Mouse (Mus musculus) kidney, postnatal 25 days (tissue): ENCODE measurements at regions not wholly inside any gene's neighbourhood (a gene's known extent, or its start where the extent isn't known, plus 50 kb on each side); places are given as distances from the start of the nearest gene placed in this dataset.

ENCODE experiments used
- DNase-seq, 2 experiments: peaks; one replicate each; pipeline ENCODE4 v3.0.0; 2021; ENCODE audit warnings: mixed read lengths in 2 of 2

DNA sequence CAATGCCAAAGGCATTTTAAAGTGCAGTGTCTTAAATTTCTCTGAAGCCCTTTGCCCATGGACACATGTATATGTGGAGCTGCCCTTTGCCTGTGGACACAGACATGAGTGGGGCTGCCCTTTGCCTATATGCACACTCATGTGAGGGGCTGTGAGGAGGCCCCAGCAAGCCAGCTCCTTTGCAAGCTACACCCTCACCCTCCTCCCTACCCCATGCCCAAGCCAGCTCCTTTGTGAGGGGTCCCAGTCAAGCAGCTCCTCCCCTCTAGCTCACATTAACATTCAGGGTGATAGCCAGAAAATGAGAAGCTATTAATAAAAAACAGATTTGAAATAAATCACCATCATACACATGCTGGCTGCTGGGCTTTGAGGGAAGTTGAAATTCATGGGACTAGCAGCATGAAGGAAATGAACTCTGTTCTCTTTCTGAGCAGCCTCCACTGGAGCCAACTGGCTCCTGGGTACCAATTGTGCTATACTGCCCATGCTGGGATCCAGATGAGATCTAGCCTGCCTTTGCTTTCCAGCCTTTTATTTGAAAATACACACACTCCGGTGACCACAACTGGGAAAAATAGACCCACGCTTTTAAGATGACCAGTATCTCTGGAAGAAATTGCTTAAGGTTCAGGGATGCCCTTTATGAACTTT, 151.4 kb downstream of the Abcc12 start:
- DNase-seq, result no peak

DNA sequence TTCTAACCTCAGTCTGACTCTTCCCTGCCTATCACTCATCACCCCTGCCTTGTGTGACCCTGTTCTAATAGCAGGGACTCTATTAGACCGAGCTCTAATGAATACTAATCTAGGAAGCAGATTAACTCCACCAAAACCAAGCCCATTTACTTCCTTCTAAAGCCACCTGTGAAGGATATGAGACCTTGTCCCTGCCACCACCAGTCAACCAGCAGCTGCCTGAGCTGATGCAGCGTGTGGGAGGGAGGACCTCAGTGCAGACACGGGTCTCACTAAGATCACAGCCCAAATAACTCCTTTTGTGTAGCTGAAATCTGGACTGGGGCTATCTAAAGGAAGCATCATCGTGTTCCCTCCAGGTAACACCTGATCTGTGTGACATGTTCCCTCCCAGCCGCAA, 152.4 kb downstream of the Abcc12 start:
- DNase-seq, result no peak

DNA sequence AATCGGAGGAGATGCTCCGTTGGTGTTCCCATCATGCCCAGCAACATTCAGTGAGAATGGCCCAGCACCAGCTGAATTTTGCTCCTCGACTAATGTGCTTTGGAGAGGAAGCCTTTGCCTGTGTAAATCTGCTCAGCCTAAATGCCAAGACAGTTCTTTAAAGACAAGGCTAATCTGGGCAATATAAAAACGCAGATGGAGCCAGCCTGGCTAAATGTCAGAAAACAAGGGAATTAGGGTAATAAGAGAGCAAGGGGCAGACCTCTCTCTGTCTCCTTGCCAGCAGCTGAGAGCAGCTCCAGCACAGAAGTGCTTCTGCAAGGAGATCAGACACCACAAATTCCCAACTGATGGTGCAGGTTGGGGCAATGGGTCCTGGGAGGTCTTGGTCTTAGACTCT, 154.4 kb downstream of the Abcc12 start:
- DNase-seq, result no peak

DNA sequence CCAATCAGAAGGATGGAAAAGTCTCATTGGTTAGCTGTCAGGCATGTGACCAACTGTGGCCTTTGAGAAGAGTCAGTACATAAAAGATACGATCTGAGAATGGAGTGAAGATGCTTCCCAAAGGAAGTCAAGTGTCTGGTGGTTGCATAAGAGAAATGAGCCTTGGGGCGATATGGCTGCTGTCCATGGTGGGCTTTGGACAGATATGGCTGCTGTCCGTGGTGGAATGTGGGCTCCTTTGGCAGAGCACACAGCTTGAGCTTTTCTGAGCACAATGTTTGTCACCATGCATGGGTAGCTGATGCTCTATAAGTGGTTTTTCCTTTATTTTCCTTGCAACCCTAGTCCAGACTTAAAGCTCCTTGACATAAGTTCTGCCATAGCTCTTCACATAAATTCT, 155.1 kb downstream of the Abcc12 start:
- DNase-seq, result no peak

DNA sequence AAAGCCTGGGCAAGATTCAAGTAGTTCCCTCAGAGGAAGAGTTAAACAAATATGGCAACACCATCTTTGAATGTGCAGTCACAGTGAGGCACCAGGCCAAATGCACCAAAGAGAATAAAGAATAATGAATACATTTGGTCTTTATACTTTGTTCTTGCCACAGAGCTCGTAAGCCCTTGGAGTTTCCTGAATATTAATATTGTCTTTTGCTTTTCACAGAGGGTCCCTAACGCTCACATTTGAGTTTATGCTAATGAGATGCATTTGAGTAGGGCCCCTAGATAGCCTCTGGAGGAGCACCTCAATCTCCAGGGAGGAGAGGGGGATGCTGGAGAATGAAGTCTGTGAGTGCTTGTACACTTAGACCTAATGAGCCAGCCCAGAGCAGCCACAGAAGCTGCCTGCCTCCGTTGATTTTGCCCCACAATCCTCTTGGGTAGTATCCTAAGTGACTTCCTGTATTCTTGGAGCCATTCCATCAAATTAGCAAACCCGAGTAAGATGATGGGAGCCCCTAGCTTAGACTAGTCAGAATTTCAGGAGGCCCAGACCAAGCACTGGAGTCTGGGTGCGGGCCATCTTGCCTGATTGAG, 161.3 kb downstream of the Abcc12 start:
- no peak for DNase-seq

DNA sequence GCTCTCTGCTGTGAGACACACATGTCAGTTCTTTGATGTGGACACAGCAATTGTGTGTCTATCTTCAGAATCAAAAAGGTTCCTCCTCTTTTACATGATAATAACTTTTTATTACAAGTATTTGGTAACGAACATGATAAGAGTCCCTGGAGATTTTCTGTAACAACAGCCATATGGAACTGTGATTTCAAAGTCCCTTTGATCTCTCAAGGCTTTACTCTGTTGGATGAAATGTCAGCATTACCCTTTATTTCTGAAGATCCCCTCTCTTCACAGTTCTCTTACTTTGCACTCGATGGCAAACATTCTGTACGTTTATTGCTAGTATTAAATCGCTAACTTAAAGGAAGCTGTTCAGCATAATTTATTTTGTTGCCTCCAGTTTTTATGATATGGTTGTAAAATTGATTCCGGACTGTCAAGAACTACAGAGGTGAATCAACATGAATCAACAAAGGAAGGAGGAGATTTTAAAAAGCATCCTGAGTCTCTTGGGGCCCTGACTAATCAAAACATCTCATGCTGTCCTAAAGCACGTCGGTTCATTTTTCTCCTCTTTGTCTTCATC, 162.0 kb downstream of the Abcc12 start:
- DNase-seq, result no peak

DNA sequence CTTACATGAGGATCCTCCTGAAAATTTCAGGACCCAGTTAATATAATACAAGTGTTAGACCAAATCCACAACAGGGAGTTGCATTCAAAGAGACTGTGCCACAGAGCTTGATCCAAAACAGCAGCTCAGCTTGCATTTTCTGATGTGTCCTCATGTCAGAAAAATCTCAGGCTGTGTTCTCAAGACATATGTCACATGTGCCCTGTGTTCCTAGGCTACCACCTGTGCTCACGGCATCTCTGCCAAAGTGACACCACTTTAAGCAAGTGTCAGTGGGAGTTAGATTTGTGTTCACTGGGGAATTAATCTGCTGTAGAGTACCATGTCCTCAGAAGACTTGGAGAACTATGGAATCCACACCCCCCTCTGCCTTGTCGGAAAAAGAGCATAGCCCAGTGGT, 165.3 kb downstream of the Abcc12 start:
- no peak for DNase-seq

- no peak for DNase-seq
These were observed 169.3 kb downstream of the Abcc12 start for GRCm38 (mm10) chr8:86411232-86411631.

GRCm38 (mm10) chr8:86406196-86406595, 174.3 kb downstream of the Abcc12 start:
- DNase-seq, result no peak

- DNase-seq, result no peak
These were observed 177.1 kb downstream of the Abcc12 start for GRCm38 (mm10) chr8:86403434-86403833.

GRCm38 (mm10) chr8:86401946-86402345, 178.5 kb downstream of the Abcc12 start:
- no peak for DNase-seq

- no peak for DNase-seq
These were observed 185.4 kb downstream of the Abcc12 start for GRCm38 (mm10) chr8:86395121-86395520.

DNA sequence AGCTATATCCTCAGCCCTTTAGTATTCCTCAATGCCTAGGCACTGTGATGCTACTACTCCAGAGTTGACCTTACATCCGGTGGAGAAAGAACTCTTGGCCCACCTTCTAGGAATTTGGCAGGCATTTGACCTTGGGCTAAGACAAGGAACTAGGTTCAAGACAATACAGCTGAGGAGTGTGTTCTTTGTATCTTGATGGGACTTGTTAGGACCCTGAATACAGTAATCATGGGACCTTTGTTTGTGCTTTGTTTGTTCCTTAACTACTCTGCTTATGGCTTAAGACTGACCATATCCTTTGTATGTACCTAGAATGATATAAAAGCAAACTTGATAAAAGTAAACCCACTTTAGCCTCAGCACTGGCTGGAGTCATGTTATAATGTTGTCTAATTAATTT, 186.7 kb downstream of the Abcc12 start:
- no peak for DNase-seq

GRCm38 (mm10) chr8:86393374-86393773, 187.1 kb downstream of the Abcc12 start:
- DNase-seq, result no peak

- no peak for DNase-seq
These were observed 189.8 kb downstream of the Abcc12 start for GRCm38 (mm10) chr8:86390715-86391114.

- no peak for DNase-seq
These were observed 190.5 kb downstream of the Abcc12 start for GRCm38 (mm10) chr8:86389690-86390671.

DNA sequence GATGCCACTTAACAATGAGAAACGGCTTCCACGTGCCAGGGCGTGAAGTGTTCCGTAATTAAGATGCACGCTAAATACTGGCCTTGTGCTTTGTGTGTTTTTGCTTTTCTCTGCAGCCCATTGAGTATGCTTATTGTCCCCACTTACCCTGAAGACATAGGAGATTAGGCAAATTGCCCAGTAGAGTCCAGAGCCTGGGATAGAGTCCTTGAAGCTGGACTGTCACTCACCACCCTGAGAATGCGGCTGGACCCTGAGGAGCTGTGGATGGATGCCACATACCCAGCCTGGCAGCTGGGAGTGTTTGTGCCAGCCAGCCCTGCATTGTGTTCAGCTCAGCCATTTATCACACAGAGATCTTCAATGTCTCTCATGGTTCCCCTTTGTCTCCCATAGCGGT, 195.2 kb downstream of the Abcc12 start:
- DNase-seq, result no peak

DNA sequence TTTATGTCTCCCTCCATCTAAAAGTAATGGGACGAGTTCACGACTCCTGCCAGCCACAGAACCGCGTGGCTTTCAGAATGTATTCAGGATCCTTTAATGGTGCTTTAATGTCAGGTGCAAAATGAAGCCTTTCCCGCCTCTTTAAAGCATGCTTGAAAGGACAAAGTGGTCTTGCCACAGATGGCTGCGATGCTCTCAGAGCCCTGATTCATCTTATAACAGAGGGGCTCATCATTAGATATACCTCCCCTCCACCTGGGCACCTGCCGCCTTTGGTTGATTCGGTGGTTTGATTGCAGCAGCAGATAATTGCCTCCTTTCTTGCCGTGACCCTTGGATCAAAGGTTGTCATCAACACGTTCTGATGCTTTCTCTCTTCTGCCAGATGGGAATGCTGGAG, 198.5 kb downstream of the Abcc12 start:
- DNase-seq, result no peak

- DNase-seq, result no peak
These were observed 212.4 kb downstream of the Abcc12 start for GRCm38 (mm10) chr8:86368062-86368461.

GRCm38 (mm10) chr8:86366636-86367035, 213.8 kb downstream of the Abcc12 start:
- no peak for DNase-seq

GRCm38 (mm10) chr8:86365726-86366125, 214.8 kb downstream of the Abcc12 start:
- no peak for DNase-seq

DNA sequence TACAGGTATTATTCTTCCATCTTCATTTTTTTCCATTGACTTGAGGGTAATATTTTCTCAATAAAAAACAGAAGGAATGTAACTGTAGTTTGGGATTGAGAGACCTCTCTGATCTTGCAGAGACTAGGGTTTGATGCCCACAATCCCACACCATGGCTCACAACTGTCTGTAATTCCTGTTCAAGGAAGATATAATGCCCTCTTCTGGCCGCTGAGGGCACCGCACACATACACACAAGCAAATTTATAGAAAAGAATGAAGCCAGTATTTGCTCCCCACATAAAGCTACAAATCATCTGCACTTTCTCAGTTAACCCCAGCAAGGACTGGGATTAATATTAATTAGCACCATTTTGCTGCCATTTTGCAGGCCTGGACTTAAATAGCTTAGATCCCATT, 215.6 kb downstream of the Abcc12 start:
- peak in 1 of 2 experiments; percentile 3 for DNase-seq

DNA sequence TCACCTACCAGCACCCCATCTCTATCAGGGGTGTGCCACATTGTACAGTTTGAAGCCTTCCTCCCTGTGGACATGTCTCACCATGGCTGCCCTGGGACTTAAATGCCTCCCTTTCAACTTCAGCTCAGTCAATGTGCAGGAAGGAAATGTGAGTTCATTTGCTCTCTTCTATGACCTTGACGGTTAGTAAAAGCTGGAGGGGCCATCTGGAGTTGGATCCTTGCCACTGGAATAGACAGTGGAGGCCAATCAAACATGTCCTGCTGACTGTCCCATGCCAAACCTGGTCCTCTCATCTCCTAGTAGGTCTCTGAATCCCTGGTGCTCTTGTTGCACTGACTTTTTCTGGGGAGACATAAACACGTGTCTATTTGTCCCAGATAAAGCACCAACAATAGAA, 220.2 kb downstream of the Abcc12 start:
- DNase-seq, result no peak
